Mouse (Mus musculus) C2C12 (cell line): ENCODE data around the gene 1700019A02Rik.

Experiments
- CTCF ChIP-seq: IDR thresholded peaks from one replicate; pipeline ENCODE4 v1.5.1; 2011; ENCODE audit not compliant: control insufficient read depth, insufficient read depth, insufficient read length
- MAX ChIP-seq: IDR thresholded peaks from one replicate; pipeline ENCODE4 v1.6.1; 2011; ENCODE audit warnings: mild to moderate bottlenecking, control low read depth
- MYOD1 ChIP-seq: IDR thresholded peaks from one replicate; pipeline ENCODE4 v1.6.1; 2011; ENCODE audit warnings: low read depth; ENCODE audit not compliant: control insufficient read depth, insufficient read length
- MYOG ChIP-seq: IDR thresholded peaks from one replicate; pipeline ENCODE4 v1.6.1; 2011; ENCODE audit not compliant: control insufficient read depth, insufficient read length; ENCODE audit errors: extremely low read depth
- USF1 ChIP-seq: IDR thresholded peaks from one replicate; pipeline ENCODE4 v1.6.1; 2011; ENCODE audit warnings: low read depth, mild to moderate bottlenecking, control low read depth, moderate library complexity

DNA sequence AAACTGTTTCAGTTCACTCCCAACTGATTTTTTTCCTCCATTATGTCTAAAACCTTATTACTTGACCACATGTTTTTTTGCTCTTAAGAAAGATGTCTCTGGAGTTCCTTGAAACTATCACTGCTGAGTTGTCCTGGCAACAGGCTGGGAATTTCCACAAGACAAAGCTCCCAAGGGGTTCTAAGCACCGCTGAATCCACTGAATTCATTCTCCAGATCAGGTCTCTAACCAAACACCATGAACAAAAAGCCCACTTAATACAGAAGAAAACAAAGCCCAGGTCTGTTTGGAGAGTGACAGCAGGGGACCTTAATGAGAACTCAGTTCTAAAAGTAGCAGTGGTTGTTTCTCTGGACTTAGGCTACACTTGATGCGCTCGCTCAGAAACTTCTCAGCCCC, 3.8 kb upstream of the 1700019A02Rik start:
- no peak for TF ChIP-seq MYOG
- TF ChIP-seq CTCF: no peak
- TF ChIP-seq MAX: no peak
- TF ChIP-seq USF1: no peak
- TF ChIP-seq MYOD1: no peak
